Mouse (Mus musculus) C2C12 (cell line): ENCODE data around the gene Ect2l. TPM values are rescaled to one million over a fixed set of nuclear protein-coding genes. Genes with fewer than 3 reads are reported as not detected.

Experiments
- H3K27me3 ChIP-seq: one replicate; pipeline ENCODE4 v1.6.1; 2011; ENCODE audit not compliant: control insufficient read depth, insufficient read depth, insufficient read length
- H3K36me3 ChIP-seq: one replicate; pipeline ENCODE4 v1.6.1; 2011; ENCODE audit not compliant: control insufficient read depth, insufficient read depth
- H3K4me3 ChIP-seq: one replicate; pipeline ENCODE4 v1.5.1; 2011; ENCODE audit warnings: mild to moderate bottlenecking, control low read depth; ENCODE audit not compliant: poor library complexity, insufficient read depth, severe bottlenecking
- H3K79me2 ChIP-seq: one replicate; pipeline ENCODE4 v1.6.1; 2011; ENCODE audit not compliant: control insufficient read depth, insufficient read depth
- H3K79me3 ChIP-seq: one replicate; pipeline ENCODE4 v1.6.1; 2011; ENCODE audit warnings: low read depth, control low read depth
- H3ac ChIP-seq: one replicate; pipeline ENCODE3; 2011; ENCODE audit warnings: low read depth; ENCODE audit not compliant: control insufficient read depth, insufficient read length
- CEBPB ChIP-seq: IDR thresholded peaks from one replicate; pipeline ENCODE4 v1.6.1; 2011; ENCODE audit warnings: low read depth, mild to moderate bottlenecking, control low read depth, moderate library complexity
- CTCF ChIP-seq: IDR thresholded peaks from one replicate; pipeline ENCODE4 v1.5.1; 2011; ENCODE audit not compliant: control insufficient read depth, insufficient read depth, insufficient read length
- FOSL1 ChIP-seq: IDR thresholded peaks from one replicate; pipeline ENCODE4 v1.8.0; 2011; ENCODE audit warnings: mild to moderate bottlenecking, low read length; ENCODE audit not compliant: poor library complexity, insufficient read depth, severe bottlenecking
- MAX ChIP-seq: IDR thresholded peaks from one replicate; pipeline ENCODE4 v1.6.1; 2011; ENCODE audit warnings: mild to moderate bottlenecking, control low read depth
- MYOD1 ChIP-seq: IDR thresholded peaks from one replicate; pipeline ENCODE4 v1.6.1; 2011; ENCODE audit warnings: low read depth; ENCODE audit not compliant: control insufficient read depth, insufficient read length
- MYOG ChIP-seq: IDR thresholded peaks from one replicate; pipeline ENCODE4 v1.6.1; 2011; ENCODE audit not compliant: control insufficient read depth, insufficient read length; ENCODE audit errors: extremely low read depth
- USF1 ChIP-seq: IDR thresholded peaks from one replicate; pipeline ENCODE4 v1.6.1; 2011; ENCODE audit warnings: low read depth, mild to moderate bottlenecking, control low read depth, moderate library complexity
- polyA plus RNA-seq: library from polyadenylated mRNA; unstranded; fragments of >200 nt; fragmentation: generic; extraction: Trizol; gene quantifications from one replicate; pipeline ENCODE4 v1.2.1, GENCODE M21; 2012; ENCODE audit warnings: missing spikeins

The Ect2l gene
- polyA plus RNA-seq, 1 experiment: 0.06 TPM

DNA sequence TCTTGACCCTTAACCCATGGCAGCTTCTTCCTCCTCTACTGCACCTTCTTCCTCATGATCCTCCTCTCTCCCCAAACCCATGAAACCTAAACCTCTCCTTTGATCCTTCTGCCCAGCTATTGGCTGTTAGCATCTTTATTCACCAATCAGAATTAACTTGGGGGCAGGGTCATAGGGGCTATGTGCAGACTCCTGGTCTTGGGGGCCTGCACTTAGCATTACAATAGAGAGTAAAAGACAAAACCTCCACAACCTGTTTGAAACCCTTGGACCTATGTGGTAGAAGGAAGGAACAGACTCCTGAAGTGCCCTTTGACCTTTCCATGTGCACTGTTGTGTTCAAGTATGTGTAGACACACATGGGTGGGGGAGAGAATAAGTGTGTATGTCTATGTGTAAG lies 120.0 kb downstream of the Ect2l start:
- Histone ChIP-seq H3K79me3 (peaks cover 27% of the 10 kb centered on the region), H3K4me3 (no peak overlapping the region), H3K27me3 (no peaks in the 10 kb centered on the region), H3K79me2 (peaks cover 30% of the 10 kb centered on the region), H3K36me3 (peaks cover 54% of the 10 kb centered on the region), H3ac (no peak overlapping the region)
- no peak for TF ChIP-seq CEBPB
- TF ChIP-seq USF1: no peak
- TF ChIP-seq CTCF: no peak
- TF ChIP-seq MYOG: no peak
- no peak for TF ChIP-seq MAX
- no peak for TF ChIP-seq MYOD1
- TF ChIP-seq FOSL1: no peak

DNA sequence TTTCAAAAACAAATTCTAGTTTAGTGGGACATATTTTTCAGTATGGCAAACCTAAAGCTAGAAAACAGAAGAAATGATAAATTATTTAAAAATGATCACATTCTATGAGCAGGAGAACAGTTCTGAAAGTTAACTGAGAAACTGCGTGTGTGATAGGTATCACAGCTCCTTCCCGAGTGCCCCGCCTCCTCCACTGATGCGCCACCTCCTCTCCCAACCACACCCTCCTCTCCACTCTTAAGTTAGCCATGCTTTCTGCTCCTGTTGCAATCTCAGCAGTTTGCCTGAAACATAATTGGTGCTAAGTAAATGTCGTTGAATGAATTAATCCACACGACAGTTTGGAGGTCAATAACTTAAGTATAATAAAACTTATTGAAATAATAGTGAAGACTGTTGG lies 127.9 kb downstream of the Ect2l start:
- TF ChIP-seq MYOD1 (no peak), CEBPB (no peak), CTCF (no peak), MAX (no peak), USF1 (no peak), MYOG (no peak)
- Histone ChIP-seq H3K27me3 (no peaks in the 10 kb centered on the region), H3ac (no peak overlapping the region), H3K79me3 (peaks cover 50% of the 10 kb centered on the region), H3K36me3 (no peaks in the 10 kb centered on the region), H3K4me3 (no peak overlapping the region), H3K79me2 (peaks cover 82% of the 10 kb centered on the region)

DNA sequence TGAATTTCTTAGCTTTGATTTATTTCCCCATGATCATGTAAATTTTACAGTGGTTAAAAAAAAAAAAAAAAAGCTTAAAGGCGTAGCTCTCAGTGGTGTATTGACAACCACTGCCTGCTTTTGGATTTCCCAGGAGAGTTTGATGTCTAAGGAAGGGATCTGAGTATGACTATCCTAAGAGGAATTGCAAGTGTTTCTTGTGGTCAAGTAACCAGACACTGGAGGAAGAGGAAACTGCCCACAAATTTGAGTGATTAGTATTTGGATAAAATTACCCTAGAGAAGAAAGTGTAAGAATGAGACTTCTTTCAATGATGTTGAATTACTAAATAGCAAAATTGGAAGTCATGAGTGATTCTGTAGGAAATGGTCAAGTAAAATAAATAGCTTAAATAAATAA lies 129.2 kb downstream of the Ect2l start:
- Histone ChIP-seq H3K36me3 (peaks cover 8% of the 10 kb centered on the region), H3K79me3 (peaks cover 52% of the 10 kb centered on the region), H3ac (no peak overlapping the region), H3K27me3 (no peaks in the 10 kb centered on the region), H3K79me2 (peaks cover 78% of the 10 kb centered on the region), H3K4me3 (no peak overlapping the region)
- TF ChIP-seq CTCF (no peak), USF1 (no peak), MYOG (no peak), MAX (no peak), MYOD1 (no peak), FOSL1 (peak; percentile 38)

Other genes starting within 250 kb of the Ect2l start
- gene Abracl, start 187.6 kb downstream of the Ect2l start, polyA plus RNA-seq: 155 TPM
- gene Reps1, start 155.0 kb downstream of the Ect2l start, polyA plus RNA-seq: 28.9 TPM
- 3.1 TPM for gene Ccdc28a, start 24.1 kb upstream of the Ect2l start, polyA plus RNA-seq
- 3.0 TPM for gene Nhsl1, start 108.1 kb upstream of the Ect2l start, polyA plus RNA-seq